Mouse (Mus musculus) left cerebral cortex, adult 2 months (tissue): Measurements from ENCODE around the gene Prh1. TPM values are rescaled to one million over a fixed set of nuclear protein-coding genes. Genes with fewer than 3 reads are reported as not detected.
"Not testable (repeated sequence)": the region's sequence is repeated elsewhere in the genome, so short reads cannot be mapped to it uniquely, and the experiment has no call there.

Experiments used
- DNase-seq, 2 experiments: peaks; one replicate each; pipeline ENCODE4 v3.0.0; 2021 to 2022; ENCODE audit warnings: low spot score in 2 of 2, mixed read lengths in 1 of 2; ENCODE audit errors: extremely low spot score in 1 of 2
- H3K27ac ChIP-seq: fragments of 200-600 bp; 2 replicates; pipeline ENCODE4 v1.8.1; 2022
- H3K4me3 ChIP-seq: fragments of 200-600 bp; 2 replicates; pipeline ENCODE4 v1.8.1; 2022
- intact Hi-C: fragments of 180-260 bp; cut with DNase I; formaldehyde crosslinking; loops from one replicate; pipeline ENCODE4 v1.15.1; 2025
- long read RNA-seq, 2 experiments: library from polyadenylated mRNA; stranded (forward); transcript quantifications; one replicate each; pipeline ENCODE4 v2.0.0; 2021; ENCODE audit warnings: borderline mapping rate in 2 of 2
- total RNA-seq, 2 experiments: library from RNA; stranded (reverse); gene quantifications; 2 replicates each; pipeline ENCODE4 v1.2.3; 2021

The Prh1 gene
- not detected for total RNA-seq
- long read RNA-seq, experiment 1, result 0 reads
- long read RNA-seq, experiment 2, result 0 reads

DNA sequence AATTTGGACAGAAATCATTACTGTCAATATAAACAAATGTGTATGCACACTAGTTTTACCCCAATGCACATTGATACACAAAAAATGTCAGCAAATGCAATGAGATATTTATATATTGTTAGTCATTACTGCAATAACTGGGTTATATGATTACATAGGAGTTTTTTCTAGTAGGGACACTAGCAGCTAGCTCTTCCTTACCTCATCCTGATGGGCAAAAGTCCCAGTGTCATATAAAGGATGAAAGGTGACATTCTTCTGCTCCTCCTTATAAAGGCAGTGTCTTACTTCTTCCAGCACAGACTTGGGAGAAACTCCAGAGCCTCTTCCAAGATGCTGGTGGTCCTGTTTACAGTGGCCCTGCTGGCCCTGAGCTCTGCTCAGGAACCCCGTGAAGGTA, at the start of gene Prh1:
Prh1 (plus strand) TSS at position 301 of the 400 bp plus-strand sequence.
- H3K4me3 ChIP-seq, intact Hi-C loops, H3K27ac ChIP-seq, DNase-seq: not testable (repeated sequence)

DNA sequence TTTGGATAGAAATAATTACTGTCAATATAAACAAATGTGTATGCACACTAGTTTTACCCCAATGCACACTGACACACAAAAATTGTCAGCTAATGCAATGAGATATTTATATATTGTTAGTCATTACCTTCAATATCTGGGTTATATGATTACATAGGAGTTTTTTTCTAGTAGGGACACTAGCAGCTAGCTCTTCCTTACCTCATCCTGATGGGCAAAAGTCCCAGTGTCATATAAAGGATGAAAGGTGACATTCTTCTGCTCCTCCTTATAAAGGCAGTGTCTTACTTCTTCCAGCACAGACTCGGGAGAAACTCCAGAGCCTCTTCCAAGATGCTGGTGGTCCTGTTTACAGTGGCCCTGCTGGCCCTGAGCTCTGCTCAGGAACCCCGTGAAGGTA, 26.0 kb downstream of the Prh1 start, which contains the start of gene Prp2:
Prp2 (plus strand) TSS at position 301 of the 400 bp plus-strand sequence.
- H3K4me3 ChIP-seq, H3K27ac ChIP-seq, intact Hi-C loops, DNase-seq: not testable (repeated sequence)

Other genes with a start within 250 kb of the Prh1 start
- gene Gm8882, start 205.7 kb upstream of the Prh1 start, total RNA-seq, result not detected
- not detected for gene Prp2, start 26.1 kb downstream of the Prh1 start, total RNA-seq
- not detected for gene A630073D07Rik, start 81.7 kb downstream of the Prh1 start, total RNA-seq
- gene Tas2r120, start 87.1 kb downstream of the Prh1 start, total RNA-seq, result not detected
- not detected for gene Tas2r121, start 131.2 kb downstream of the Prh1 start, total RNA-seq
- gene Tas2r122, start 142.1 kb downstream of the Prh1 start, total RNA-seq, result not detected
- gene Tas2r115, start 168.2 kb downstream of the Prh1 start, total RNA-seq, result not detected
- not detected for gene Tas2r124, start 184.9 kb downstream of the Prh1 start, total RNA-seq
- not detected for gene Tas2r102, start 192.3 kb downstream of the Prh1 start, total RNA-seq
- gene Tas2r136, start 208.4 kb downstream of the Prh1 start, total RNA-seq, result not detected
- not detected for gene Tas2r117, start 233.0 kb downstream of the Prh1 start, total RNA-seq